ENCODE assay signal across 11 mouse cellular contexts in the genomic region with DNA sequence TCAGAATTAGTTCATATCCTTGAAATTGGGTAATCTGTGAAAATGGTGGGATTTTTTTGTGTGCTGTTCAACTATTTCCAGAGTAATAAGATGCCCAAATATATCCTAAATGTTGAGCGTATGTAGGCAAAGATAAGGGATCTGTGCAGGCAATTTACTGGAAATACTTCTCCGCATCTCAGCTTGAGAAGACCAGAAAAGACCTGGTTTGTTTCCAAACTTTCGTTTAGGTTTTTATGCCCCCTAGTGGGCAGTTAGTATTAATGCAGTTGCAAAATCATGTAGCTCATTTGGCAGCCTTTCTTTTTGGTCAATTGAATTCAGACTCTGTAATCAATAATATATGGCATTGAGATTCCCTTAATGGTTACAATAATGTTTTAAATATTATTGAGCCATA.
A peak's percentile ranks its signal among the peaks of the same experiment; 100 is the strongest.
DNase-seq lines count a peak whose midpoint lies in the region; ATAC-seq and TF ChIP-seq lines count a peak whose summit lies in the region.
"Had no signal": no experiment of that assay in that cellular context is flagged by ENCODE, and none has a peak within 500 bp of the region (broad histone marks: within the 10 kb centered on the region; RNA-seq: fewer than 3 reads in every experiment).

No protein-coding gene starts in this region.

- H3K4me2 ChIP-seq in heart, embryonic 12.5 days: no peak overlapping the region
- H3K4me2 ChIP-seq in midbrain, postnatal 0 days (ENCODE audit: low read depth, low read length, poor library complexity, severe bottlenecking): no peak overlapping the region
- H3K4me2 ChIP-seq: intestine, embryonic 15.5 days had no signal

- H3K9me3 ChIP-seq in heart, embryonic 12.5 days (replicated peaks): no peaks in the 10 kb centered on the region
- no peaks in the 10 kb centered on the region for H3K9me3 ChIP-seq in midbrain, postnatal 0 days (ENCODE audit: low read length)
- H3K9me3 ChIP-seq: intestine, embryonic 15.5 days; megakaryocyte, embryonic 14.5 days had no signal

- H3K27ac ChIP-seq in heart, embryonic 12.5 days (ENCODE audit: poor library complexity, severe bottlenecking): no peak overlapping the region
- no peak overlapping the region for H3K27ac ChIP-seq in midbrain, postnatal 0 days (ENCODE audit: low read depth, low read length)
- H3K27ac ChIP-seq: intestine, embryonic 15.5 days had no signal

- H3K27me3 ChIP-seq in heart, embryonic 12.5 days (replicated peaks): no peaks in the 10 kb centered on the region
- no peaks in the 10 kb centered on the region for H3K27me3 ChIP-seq in midbrain, postnatal 0 days (ENCODE audit: insufficient read depth, low read length)
- H3K27me3 ChIP-seq: intestine, embryonic 15.5 days; megakaryocyte, embryonic 14.5 days had no signal

- TF ChIP-seq POLR2A in lung, adult 2 months (IDR thresholded peaks at IDR 0.05; ENCODE audit: borderline replicate concordance, extremely low read depth, low read depth, low read length): no peak
- no peak for TF ChIP-seq POLR2A in brain, embryonic 14.5 days (IDR thresholded peaks at IDR 0.05; ENCODE audit: borderline replicate concordance, extremely low read depth, insufficient read depth, insufficient read length, poor library complexity, severe bottlenecking)

- H3K4me3 ChIP-seq in heart, embryonic 12.5 days: no peak overlapping the region
- H3K4me3 ChIP-seq in lung, adult 2 months (replicated peaks; ENCODE audit: extremely low read depth, low read depth, low read length): no peak overlapping the region
- H3K4me3 ChIP-seq in midbrain, postnatal 0 days (ENCODE audit: low read depth, low read length): no peak overlapping the region
- H3K4me3 ChIP-seq: erythroblast, embryonic 14.5 days; intestine, embryonic 15.5 days; megakaryocyte, embryonic 14.5 days had no signal

- DNase-seq in heart, adult 8-10 months (ENCODE audit: low spot score): peak; percentile 10
- DNase-seq in lung, postnatal 10 days: peak; percentile 3
- DNase-seq in lung, adult 2 months: no peak
- DNase-seq in brain, embryonic 14.5 days (ENCODE audit: low read depth): peak; percentile 85
- DNase-seq in midbrain, postnatal 0 days (ENCODE audit: low spot score): peak; percentile 89
- no peak for DNase-seq in adrenal gland, postnatal 4 days (ENCODE audit: low spot score in 2 of 2)
- DNase-seq in urinary bladder, postnatal 4 days (ENCODE audit: low spot score in 2 of 2): no peak

- H3K9ac ChIP-seq in heart, embryonic 12.5 days: no peak overlapping the region
- H3K9ac ChIP-seq in midbrain, postnatal 0 days (replicated peaks; ENCODE audit: low read length, poor library complexity, severe bottlenecking): no peak overlapping the region
- H3K9ac ChIP-seq: intestine, embryonic 15.5 days had no signal

- no peaks in the 10 kb centered on the region for H3K36me3 ChIP-seq in heart, embryonic 12.5 days
- no peaks in the 10 kb centered on the region for H3K36me3 ChIP-seq in midbrain, postnatal 0 days (ENCODE audit: insufficient read depth, low read length)
- H3K36me3 ChIP-seq: intestine, embryonic 15.5 days had no signal

- WGBS in heart, embryonic 12.5 days: 9% methylated on average over 3 of the region's 3 CpGs
- WGBS in lung, adult 2 months: 9% methylated on average over 3 of the region's 3 CpGs
- 12% methylated on average over 3 of the region's 3 CpGs for WGBS in midbrain, postnatal 0 days

- peaks cover 5% of the 10 kb centered on the region for H3K4me1 ChIP-seq in heart, embryonic 12.5 days (replicated peaks)
- H3K4me1 ChIP-seq in lung, adult 2 months (ENCODE audit: control insufficient read depth, insufficient read depth, low read length): no peaks in the 10 kb centered on the region
- no peaks in the 10 kb centered on the region for H3K4me1 ChIP-seq in midbrain, postnatal 0 days (ENCODE audit: insufficient read depth, low read length)
- H3K4me1 ChIP-seq: intestine, embryonic 15.5 days; megakaryocyte, embryonic 14.5 days had no signal

- no peak for TF ChIP-seq CTCF in lung, adult 2 months (IDR thresholded peaks at IDR 0.05; ENCODE audit: insufficient read depth, low read length)
- peak; percentile 43; the same call in 1 of the 2 replicates for TF ChIP-seq CTCF in brain, embryonic 14.5 days (IDR thresholded peaks at IDR 0.05; ENCODE audit: borderline replicate concordance, extremely low read depth, insufficient read depth, insufficient read length)
- TF ChIP-seq CTCF in midbrain, postnatal 0 days (IDR thresholded peaks at IDR 0.05): peak; percentile 85

- no peak for ATAC-seq in heart, embryonic 12.5 days (ENCODE audit: insufficient number of reproducible peaks, low FRiP score)
- no peak for ATAC-seq in midbrain, postnatal 0 days (ENCODE audit: low FRiP score)
- ATAC-seq: intestine, embryonic 15.5 days had no signal

Comparison
In these comparisons a context has a peak if more than half of its experiments do, and no peak if none do; other contexts are left out.
1. DNase-seq: peak in heart, adult 8-10 months (single experiment), lung, postnatal 10 days (single experiment), brain, embryonic 14.5 days (single experiment) and midbrain, postnatal 0 days (single experiment); none in lung, adult 2 months (single experiment), adrenal gland, postnatal 4 days (0 of 2) and urinary bladder, postnatal 4 days (0 of 2).